Mouse (Mus musculus): ENCODE measurements around the gene Psmb9. TPM values are rescaled to one million over a fixed set of nuclear protein-coding genes. Genes with fewer than 3 reads are reported as not detected.

The Psmb9 gene
- polyA plus RNA-seq, 1 experiment from 2014 or later, result 36.8 TPM

GRCm38 (mm10) chr17:34134451-34134850, 53.1 kb downstream of the Psmb9 start:
- no peak overlapping the region for H3K9ac ChIP-seq (ENCODE audit: low read depth, low read length)
- peak; percentile 6; the same call in 1 of the 2 replicates for TF ChIP-seq CTCF (IDR thresholded peaks at IDR 0.05; ENCODE audit: low read depth)
- H3K4me1 ChIP-seq (replicated peaks; ENCODE audit: control insufficient read depth, insufficient read depth, low read length), result 0 out of 2 replicates have a peak, but pooled peaks cover 2% of the 10 kb centered on the region
- no peak for ATAC-seq
- H3K9me3 ChIP-seq (ENCODE audit: control insufficient read depth), result no peaks in the 10 kb centered on the region
- H3K36me3 ChIP-seq (ENCODE audit: control insufficient read depth, insufficient read depth), result no peaks in the 10 kb centered on the region
- H3K27ac ChIP-seq (ENCODE audit: low read depth, low read length), result no peak overlapping the region
- WGBS, result 75% methylated on average over 3 of the region's 3 CpGs
- H3K4me2 ChIP-seq (replicated peaks; ENCODE audit: low read depth), result no peak overlapping the region
- no peak overlapping the region for H3K4me3 ChIP-seq (ENCODE audit: low read depth, low read length)
- 0 out of 2 replicates have a peak, but pooled peaks cover 16% of the 10 kb centered on the region for H3K27me3 ChIP-seq (replicated peaks; ENCODE audit: control insufficient read depth, insufficient read depth, low read length)

- Histone ChIP-seq H3K4me1 (replicated peaks; ENCODE audit: control insufficient read depth, insufficient read depth, low read length) (no peaks in the 10 kb centered on the region), H3K9ac (ENCODE audit: low read depth, low read length) (no peak overlapping the region), H3K27me3 (replicated peaks; ENCODE audit: control insufficient read depth, insufficient read depth, low read length) (0 out of 2 replicates have a peak, but pooled peaks cover 5% of the 10 kb centered on the region), H3K27ac (ENCODE audit: low read depth, low read length) (no peak overlapping the region), H3K4me3 (ENCODE audit: low read depth, low read length) (no peak overlapping the region), H3K36me3 (ENCODE audit: control insufficient read depth, insufficient read depth) (no peaks in the 10 kb centered on the region), H3K9me3 (ENCODE audit: control insufficient read depth) (no peaks in the 10 kb centered on the region), H3K4me2 (replicated peaks; ENCODE audit: low read depth) (no peak overlapping the region)
- 73% methylated on average over 11 of the region's 11 CpGs for WGBS
- peak; percentile 63 for TF ChIP-seq CTCF (IDR thresholded peaks at IDR 0.05; ENCODE audit: low read depth)
- no peak for ATAC-seq
Measured at GRCm38 (mm10) chr17:34133289-34133688, 54.3 kb downstream of the Psmb9 start.

Other genes starting within 250 kb of the Psmb9 start
- 111 and 116 TPM in 2 replicates for gene Pfdn6, start 247.4 kb downstream of the Psmb9 start, polyA plus RNA-seq (2015; fragmentation: Nextera tagmentation; extraction: Ambion mirVana)
- gene Wdr46, start 247.1 kb downstream of the Psmb9 start, polyA plus RNA-seq (2015; fragmentation: Nextera tagmentation; extraction: Ambion mirVana), result 10.6 and 11.2 TPM in 2 replicates
- gene B3galt4, start 236.3 kb downstream of the Psmb9 start, polyA plus RNA-seq (2015; fragmentation: Nextera tagmentation; extraction: Ambion mirVana), result 14.0 and 15.0 TPM in 2 replicates
- gene Vps52, start 232.0 kb downstream of the Psmb9 start, polyA plus RNA-seq (2015; fragmentation: Nextera tagmentation; extraction: Ambion mirVana), result 23.5 and 25.5 TPM in 2 replicates
- gene Rps18, start 231.8 kb downstream of the Psmb9 start, polyA plus RNA-seq (2015; fragmentation: Nextera tagmentation; extraction: Ambion mirVana), result 1,060 and 1,067 TPM in 2 replicates
- 896 and 933 TPM in 2 replicates for gene H2-K1, start 187.4 kb downstream of the Psmb9 start, polyA plus RNA-seq (2015; fragmentation: Nextera tagmentation; extraction: Ambion mirVana)
- gene Ring1, start 163.1 kb downstream of the Psmb9 start, polyA plus RNA-seq (2015; fragmentation: Nextera tagmentation; extraction: Ambion mirVana), result 9.1 and 10.1 TPM in 2 replicates
- 59.8 and 67.1 TPM in 2 replicates for gene H2-Ke6, start 159.7 kb downstream of the Psmb9 start, polyA plus RNA-seq (2015; fragmentation: Nextera tagmentation; extraction: Ambion mirVana)
- 99.1 and 99.5 TPM in 2 replicates for gene Slc39a7, start 156.1 kb downstream of the Psmb9 start, polyA plus RNA-seq (2015; fragmentation: Nextera tagmentation; extraction: Ambion mirVana)
- gene Rxrb, start 156.0 kb downstream of the Psmb9 start, polyA plus RNA-seq (2015; fragmentation: Nextera tagmentation; extraction: Ambion mirVana), result 19.5 and 22.1 TPM in 2 replicates
- gene Col11a2, start 148.3 kb downstream of the Psmb9 start, polyA plus RNA-seq (2015; fragmentation: Nextera tagmentation; extraction: Ambion mirVana), result 0.13 and 0.21 TPM in 2 replicates
- gene H2-Oa, start 95.4 kb downstream of the Psmb9 start, polyA plus RNA-seq (2015; fragmentation: Nextera tagmentation; extraction: Ambion mirVana), result 0.25 and 0.90 TPM in 2 replicates
- gene H2-DMa, start 68.2 kb downstream of the Psmb9 start, polyA plus RNA-seq (2015; fragmentation: Nextera tagmentation; extraction: Ambion mirVana), result 15.2 and 16.7 TPM in 2 replicates
- 51.8 and 60.0 TPM in 2 replicates for gene Brd2, start 65.1 kb downstream of the Psmb9 start, polyA plus RNA-seq (2015; fragmentation: Nextera tagmentation; extraction: Ambion mirVana)
- 0.97 and 0.98 TPM in 2 replicates for gene H2-DMb2, start 44.5 kb downstream of the Psmb9 start, polyA plus RNA-seq (2015; fragmentation: Nextera tagmentation; extraction: Ambion mirVana)
- 5.1 and 6.4 TPM in 2 replicates for gene H2-DMb1, start 34.7 kb downstream of the Psmb9 start, polyA plus RNA-seq (2015; fragmentation: Nextera tagmentation; extraction: Ambion mirVana)
- gene Tap1, start 211 bp downstream of the Psmb9 start, polyA plus RNA-seq (2015; fragmentation: Nextera tagmentation; extraction: Ambion mirVana), result 14.1 and 15.0 TPM in 2 replicates
- 82.4 and 86.4 TPM in 2 replicates for gene Psmb8, start 10.0 kb upstream of the Psmb9 start, polyA plus RNA-seq (2015; fragmentation: Nextera tagmentation; extraction: Ambion mirVana)
- 11.2 and 13.0 TPM in 2 replicates for gene Tap2, start 15.8 kb upstream of the Psmb9 start, polyA plus RNA-seq (2015; fragmentation: Nextera tagmentation; extraction: Ambion mirVana)
- gene H2-Ob, start 51.1 kb upstream of the Psmb9 start, polyA plus RNA-seq (2015; fragmentation: Nextera tagmentation; extraction: Ambion mirVana), result 0.17 and 0.30 TPM in 2 replicates
- 53.8 and 53.9 TPM in 2 replicates for gene H2-Ab1, start 69.9 kb upstream of the Psmb9 start, polyA plus RNA-seq (2015; fragmentation: Nextera tagmentation; extraction: Ambion mirVana)
- 35.8 and 41.2 TPM in 2 replicates for gene H2-Aa, start 100.1 kb upstream of the Psmb9 start, polyA plus RNA-seq (2015; fragmentation: Nextera tagmentation; extraction: Ambion mirVana)
- 24.1 and 25.1 TPM in 2 replicates for gene H2-Eb1, start 118.1 kb upstream of the Psmb9 start, polyA plus RNA-seq (2015; fragmentation: Nextera tagmentation; extraction: Ambion mirVana)
- gene H2-Eb2, start 137.9 kb upstream of the Psmb9 start, polyA plus RNA-seq (2015; fragmentation: Nextera tagmentation; extraction: Ambion mirVana), result not detected in 2 replicates
- gene Btnl2, start 167.1 kb upstream of the Psmb9 start, polyA plus RNA-seq (2015; fragmentation: Nextera tagmentation; extraction: Ambion mirVana), result 43.0 and 43.4 TPM in 2 replicates
- gene Btnl1, start 189.4 kb upstream of the Psmb9 start, polyA plus RNA-seq (2015; fragmentation: Nextera tagmentation; extraction: Ambion mirVana), result 114 and 119 TPM in 2 replicates
- gene BC051142, start 211.1 kb upstream of the Psmb9 start, polyA plus RNA-seq (2015; fragmentation: Nextera tagmentation; extraction: Ambion mirVana), result 1.6 and 1.7 TPM in 2 replicates

All from intestine, postnatal 0 days (tissue).